Mouse (Mus musculus) frontal cortex, postnatal 36 days (tissue): Measurements from ENCODE around the gene Cic.

Source experiments
- DNase-seq, 2 experiments: peaks; one replicate each; pipeline ENCODE4 v3.0.0; 2022; ENCODE audit warnings: low spot score in 2 of 2

The Cic gene

DNA sequence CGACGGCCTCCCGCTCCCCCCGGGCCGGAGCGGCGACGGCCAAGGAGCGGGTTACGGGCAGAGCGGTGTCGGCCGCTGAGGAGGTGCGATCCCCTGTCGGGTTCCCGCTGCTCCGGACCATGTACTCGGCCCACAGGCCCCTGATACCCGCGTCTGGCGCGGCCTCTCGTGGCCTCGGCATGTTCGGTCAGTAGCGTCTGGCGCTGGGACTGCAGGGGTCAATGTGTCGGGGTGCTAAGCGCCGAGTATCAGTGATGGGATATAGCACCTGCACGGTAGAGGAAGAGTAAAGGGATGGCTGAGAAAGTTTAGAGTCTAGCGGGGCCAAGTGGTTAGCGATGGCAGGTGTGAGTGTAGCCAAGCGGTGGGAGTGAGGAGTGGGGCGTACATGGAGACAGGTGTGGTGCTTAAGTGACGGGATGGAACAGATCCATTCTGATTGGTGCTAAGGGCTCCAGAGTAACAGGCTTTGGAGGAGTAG is 15.3 kb downstream of the Cic start:
- DNase-seq: no peak

DNA sequence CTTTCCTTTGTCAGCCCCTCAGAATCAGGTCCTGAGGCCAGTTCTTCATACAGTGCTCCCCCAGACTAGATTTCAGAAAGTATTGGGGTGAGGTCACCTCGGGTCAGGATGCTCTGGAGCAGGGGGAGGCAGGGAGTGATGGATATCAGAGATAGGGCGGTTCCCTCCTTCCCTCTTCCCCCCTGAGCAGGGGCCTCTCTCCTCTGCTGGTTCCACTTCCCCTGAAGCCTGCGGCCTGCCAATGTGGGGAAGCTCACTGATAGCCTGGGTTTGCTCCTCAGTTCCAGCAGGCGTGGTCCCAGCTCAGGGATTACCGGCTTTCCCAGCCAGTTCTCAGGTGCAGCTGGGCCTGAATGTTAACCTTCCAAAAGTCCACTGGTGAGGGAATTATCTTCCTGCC is 16.1 kb downstream of the Cic start:
- DNase-seq: no peak

DNA sequence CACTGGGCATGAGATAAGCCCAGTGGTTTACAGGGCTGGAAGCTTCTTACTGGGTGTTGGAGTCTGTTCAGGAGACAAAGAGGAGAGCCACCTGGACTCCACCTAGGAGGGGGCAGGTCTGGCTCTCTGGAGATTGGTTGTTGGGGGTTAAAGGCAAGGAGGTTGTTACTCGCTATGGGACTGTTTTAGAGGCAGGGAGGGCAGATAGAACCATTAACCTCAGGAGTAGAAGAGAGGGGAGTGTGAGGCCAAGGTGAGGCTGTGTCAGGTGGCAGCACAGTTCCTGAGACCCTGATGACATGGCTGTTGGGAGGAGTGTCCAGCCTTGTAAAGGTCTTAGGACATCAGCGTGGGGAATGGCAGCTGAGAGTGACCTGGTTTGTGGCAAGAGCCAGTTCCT is 16.7 kb downstream of the Cic start:
- no peak for DNase-seq

DNA sequence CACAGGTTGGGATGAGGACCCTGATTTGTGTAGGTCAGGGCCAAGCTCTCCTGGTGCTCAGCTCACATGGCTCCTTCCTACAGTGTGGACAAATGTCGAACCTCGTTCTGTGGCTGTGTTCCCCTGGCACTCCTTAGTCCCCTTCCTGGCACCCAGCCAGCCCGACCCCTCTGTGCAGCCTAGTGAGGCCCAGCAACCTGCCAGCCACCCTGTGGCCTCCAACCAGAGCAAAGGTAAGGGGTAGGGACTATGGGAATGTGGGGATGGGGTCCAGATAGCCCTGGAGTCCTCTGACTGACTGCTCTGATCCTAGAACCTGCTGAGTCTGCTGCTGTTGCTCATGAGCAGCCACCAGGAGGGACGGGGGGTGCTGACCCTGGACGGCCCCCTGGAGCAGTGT is 17.3 kb downstream of the Cic start:
- DNase-seq: no peak

DNA sequence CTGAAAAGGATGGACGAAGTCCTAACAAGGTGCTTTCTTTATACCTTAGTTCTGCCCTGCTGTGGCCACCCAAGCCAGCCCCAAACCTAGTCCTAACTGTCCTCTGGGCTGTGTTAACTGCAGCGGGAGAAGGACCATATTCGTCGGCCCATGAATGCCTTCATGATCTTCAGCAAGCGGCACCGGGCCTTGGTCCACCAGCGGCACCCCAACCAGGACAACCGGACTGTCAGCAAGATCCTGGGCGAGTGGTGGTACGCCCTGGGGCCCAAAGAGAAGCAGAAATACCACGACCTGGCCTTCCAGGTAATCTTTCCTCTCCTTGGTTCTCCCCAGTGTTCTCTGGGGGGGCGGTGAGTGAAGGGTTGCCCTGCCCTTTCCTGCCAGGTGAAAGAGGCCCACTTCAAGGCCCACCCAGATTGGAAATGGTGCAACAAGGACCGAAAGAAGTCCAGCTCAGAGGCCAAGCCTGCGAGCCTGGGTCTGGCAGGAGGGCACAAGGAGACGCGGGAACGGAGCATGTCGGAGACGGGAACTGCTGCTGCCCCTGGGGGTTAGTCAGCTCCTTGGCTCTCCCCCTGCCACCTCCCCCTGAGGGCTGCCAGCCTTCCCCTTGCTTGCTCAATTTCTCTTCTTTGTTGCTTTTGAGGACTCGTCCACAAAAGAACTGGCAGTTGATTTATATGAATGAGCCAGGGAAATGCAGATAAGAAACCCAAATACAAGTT is 18.2 kb downstream of the Cic start:
- no peak for DNase-seq

DNA sequence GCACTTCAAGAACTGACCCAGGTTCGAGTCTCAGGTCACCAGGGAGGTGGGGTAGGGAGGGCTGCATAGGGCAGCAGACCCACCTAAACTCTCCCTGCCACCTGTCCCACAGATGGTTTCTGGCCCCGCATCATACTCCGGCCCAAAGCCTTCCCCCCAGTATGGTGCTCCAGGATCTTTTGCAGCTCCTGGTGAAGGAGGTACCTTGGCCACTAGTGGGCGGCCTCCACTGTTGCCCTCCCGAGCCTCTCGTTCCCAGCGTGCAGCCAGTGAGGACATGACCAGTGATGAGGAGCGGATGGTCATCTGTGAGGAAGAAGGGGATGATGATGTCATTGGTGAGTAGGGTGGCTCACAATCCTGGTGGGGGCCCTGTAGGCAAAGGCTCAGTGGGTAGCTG is 19.5 kb downstream of the Cic start:
- DNase-seq: no peak

DNA sequence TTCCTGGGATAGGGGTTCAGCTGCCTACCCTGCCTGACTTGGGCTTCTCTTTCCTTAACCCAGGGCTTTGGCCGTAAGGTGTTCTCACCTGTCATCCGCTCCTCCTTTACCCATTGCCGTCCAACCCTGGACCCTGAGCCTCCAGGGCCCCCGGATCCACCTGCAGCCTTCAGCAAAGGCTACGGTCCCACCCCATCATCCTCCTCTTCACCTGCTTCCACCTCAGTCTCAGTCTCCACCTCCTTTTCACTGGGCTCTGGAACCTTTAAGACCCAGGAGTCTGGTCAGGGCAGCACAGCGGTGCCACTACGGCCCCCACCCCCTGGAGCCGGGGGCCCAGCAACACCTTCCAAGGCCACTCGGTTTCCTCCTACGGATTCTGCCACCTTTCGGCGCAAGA is 20.5 kb downstream of the Cic start:
- DNase-seq: no peak

DNA sequence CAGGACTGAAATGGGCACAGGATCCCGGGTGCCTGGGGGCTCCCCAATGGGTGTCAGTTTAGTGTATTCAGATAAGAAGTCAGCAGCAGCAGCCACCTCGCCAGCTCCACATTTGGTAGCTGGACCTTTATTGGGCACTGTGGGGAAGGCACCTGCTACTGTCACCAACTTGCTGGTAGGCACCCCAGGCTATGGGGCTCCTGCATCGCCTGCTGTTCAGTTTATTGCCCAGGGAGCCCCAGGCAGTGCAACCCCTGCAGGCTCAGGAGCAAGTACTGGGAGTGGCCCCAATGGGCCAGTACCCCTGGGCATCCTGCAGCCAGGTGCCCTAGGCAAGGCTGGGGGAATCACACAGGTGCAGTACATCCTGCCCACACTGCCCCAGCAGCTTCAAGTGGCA is 21.2 kb downstream of the Cic start:
- DNase-seq: no peak

DNA sequence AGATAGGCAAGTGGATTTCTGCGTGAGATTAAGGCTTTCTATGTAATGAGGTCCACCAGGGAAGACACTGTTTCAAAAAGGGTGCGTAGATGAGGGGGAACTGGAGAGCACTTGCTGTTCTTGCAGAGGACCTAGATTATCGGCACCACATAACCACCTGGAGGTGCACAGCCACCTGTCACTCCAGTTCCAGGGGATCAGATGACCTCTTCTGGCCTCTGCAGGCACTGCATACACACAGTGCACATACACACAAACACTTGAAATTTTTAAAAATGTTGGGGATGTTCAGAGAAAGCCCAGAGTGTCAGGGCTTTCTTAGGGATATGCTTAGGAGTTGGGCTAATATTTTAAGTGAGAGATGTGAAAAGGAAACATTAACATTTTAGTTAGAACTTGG is 22.4 kb downstream of the Cic start:
- no peak for DNase-seq

DNA sequence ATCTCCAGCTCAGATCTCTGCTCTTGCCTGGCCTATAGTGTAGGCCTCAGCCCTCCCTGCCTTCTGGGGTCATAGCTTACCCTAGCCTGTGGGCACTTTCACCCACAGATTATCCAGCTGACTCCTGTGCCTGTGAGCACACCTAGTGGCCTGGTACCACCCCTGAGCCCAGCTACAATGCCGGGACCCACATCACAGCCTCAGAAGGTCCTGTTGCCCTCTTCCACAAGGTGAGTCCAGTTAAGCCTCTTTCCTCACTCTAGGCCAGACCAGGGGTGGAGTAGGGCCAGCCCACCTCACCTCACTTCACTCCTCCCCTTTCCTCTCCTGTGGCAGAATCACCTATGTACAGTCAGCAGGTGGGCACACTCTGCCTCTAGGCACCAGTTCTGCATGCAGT is 23.0 kb downstream of the Cic start:
- no peak for DNase-seq

DNA sequence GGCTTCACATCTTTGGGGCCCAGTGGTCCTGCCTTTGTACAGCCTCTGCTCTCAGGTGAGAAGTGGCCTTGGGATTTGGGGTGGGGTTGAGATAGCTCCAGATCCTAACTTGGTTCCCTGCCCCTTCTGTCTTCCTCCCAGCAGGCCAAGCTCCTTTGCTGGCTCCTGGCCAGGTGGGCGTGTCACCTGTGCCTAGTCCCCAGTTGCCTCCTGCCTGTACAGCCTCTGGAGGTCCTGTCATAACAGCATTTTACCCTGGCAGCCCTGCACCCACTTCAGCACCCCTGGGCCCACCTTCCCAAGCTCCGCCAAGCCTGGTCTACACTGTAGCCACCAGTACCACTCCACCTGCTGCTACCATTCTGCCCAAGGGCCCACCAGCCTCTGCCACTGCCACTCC is 23.4 kb downstream of the Cic start:
- DNase-seq: no peak

DNA sequence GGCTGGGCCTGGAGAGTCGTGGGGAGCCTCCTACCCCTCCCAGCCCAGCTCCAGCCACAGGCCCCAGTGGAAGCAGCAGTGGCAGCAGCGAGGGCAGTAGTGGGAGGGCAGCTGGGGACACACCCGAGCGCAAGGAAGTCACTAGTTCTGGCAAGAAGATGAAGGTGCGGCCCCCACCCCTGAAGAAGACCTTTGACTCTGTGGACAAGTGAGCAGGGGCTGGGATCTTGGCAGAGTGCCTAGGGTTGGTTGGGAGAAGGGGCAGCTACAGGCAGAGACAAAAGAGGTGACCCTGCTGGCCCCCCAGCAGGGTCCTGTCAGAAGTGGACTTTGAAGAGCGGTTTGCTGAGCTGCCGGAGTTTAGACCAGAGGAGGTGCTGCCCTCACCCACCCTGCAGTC is 24.6 kb downstream of the Cic start:
- DNase-seq: no peak

DNA sequence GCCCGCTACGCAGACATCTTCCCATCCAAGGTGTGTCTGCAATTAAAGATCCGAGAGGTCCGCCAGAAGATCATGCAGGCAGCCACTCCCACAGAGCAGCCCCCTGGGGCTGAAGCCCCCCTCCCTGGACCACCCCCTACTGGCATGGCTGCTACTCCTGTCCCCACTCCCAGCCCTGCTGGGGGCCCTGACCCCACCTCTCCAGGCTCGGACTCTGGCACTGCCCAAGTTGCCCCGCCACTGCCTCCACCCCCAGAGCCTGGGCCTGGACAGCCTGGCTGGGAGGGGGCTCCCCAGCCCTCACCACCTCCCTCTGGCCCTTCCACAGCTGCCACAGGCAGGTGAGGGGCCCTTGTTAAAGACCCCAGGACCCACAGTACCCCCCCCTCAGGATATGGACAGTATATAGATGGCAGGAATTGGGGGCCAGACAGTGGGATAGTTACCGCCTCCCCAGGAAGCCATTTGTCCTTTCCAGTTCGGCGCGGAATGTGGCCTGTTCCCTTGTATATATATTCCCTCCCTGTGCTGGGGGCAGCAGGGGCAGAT is 25.8 kb downstream of the Cic start:
- no peak for DNase-seq

DNA sequence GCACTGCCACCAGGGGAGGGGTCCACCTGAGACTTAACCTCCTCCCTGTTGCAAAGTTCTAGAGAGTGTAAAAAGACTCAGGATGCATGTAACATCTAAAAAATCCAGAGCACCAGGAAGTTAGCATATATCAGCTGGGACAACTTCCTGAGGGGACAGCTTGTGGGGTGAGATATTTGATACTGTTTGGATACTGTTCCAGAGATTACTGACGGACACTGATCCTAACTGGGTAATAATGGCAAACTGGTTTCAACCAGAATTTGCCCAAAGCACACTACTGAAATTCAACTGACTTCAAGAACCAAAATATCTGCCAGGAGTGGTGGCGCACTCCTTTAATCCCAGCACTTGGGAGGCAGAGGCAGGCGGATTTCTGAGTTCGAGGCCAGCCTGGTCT is 27.0 kb downstream of the Cic start:
- DNase-seq: no peak

DNA sequence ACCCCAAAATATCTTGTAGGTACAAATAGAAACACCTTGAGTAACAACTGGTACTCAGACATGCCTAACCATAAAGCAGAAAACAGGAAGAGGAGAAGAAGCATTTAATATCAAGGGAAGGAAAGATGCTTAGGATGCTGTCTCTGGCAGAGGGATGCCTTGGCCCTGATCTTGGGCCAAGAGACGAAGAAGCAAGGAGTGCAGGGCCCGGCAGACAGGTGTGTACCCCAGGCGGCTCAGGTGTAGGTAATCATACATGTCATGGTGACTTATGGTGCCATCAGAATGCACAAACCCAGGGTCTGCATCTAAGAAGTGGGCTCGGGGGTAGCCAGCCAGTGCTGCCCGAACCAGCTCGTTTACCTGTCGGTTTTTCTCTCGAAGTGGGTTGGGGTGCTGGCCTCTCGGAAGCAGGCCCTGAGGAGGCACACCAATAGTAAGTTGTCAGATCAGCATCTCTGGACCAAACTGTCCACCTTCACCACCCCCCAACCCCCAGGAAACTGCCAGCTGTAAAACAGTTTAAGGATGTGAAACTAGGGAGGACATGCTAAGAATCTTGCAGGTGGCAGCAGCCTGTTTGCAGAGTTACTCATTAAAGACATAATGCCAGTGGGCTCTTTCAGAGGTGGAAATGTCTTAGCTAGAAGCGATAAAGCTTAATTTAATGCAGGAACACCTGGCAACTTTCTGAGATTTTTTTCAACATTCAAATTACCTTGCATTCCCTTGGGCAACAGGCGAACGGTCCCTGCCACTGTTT is 27.6 kb downstream of the Cic start:
- DNase-seq: no peak

DNA sequence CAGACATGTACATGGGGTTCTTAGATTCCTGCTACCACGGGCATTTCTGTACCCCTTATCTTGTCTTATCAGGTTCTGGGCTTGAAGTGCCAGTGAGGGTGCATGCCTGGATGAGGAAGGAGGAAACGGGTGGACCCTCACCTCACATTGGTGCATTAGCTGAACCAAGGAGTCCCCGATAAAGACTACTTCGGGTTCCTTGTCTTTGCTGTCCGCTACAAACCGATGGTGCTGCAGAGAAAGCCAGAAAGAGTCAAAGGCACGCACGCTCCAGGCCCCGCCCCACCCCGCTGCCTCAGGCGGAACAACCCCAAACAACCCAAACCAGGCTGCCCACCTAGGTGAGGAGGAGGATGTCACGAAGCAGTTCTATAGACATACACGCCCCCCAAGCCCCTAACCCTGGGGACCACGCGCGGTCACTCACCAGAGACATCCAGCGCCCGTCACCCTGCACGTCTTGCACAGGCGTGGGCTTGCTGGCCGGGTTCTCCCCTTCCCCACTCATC is 29.5 kb downstream of the Cic start:
- DNase-seq: no peak

DNA sequence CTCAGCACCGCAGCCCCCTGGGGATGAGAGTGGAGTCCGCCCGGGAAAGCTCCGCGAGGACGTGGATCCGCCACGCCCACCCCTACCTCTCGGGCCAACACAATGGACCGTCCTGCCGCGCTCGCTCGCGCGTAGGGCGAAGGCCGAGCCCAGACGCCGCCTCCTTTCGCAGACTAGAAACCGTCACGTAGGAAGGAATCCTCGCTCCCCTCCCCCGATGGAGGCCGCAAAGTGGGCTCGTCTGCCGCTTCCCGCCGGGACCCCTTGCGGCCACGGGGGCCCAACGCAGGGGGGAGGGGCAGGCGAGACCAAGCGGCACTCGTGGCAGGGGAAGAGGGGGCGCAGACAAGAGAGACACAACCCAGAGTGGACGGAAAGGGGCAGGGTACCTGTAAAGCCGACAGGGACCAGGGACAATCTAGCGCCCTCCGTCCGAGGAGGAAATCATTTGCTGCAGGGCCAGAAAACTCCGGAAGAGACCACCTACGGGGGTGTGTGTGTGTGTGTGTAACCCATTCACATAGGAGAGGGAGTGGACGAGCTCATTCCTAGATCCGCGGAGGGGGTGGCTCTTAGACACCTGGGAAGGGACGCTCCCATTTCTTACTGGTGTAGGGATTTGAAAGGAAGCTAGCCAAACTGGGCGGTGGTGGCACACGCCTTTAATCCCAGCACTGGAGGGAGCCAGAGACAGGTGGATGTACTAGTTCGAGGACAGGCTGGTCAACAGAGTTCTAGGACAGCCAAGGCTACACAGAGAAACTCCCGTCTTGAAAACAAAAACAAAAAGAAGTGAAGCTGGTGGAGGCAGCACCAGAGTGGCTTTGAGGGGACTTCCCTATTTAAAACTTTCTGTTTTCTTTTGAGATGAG is 30.2 kb downstream of the Cic start, which contains the start of gene Pafah1b3:
TSS of gene Pafah1b3 (minus strand) at position 533 of the 872 bp plus-strand sequence.
- DNase-seq: peak; percentile 81 to 87

DNA sequence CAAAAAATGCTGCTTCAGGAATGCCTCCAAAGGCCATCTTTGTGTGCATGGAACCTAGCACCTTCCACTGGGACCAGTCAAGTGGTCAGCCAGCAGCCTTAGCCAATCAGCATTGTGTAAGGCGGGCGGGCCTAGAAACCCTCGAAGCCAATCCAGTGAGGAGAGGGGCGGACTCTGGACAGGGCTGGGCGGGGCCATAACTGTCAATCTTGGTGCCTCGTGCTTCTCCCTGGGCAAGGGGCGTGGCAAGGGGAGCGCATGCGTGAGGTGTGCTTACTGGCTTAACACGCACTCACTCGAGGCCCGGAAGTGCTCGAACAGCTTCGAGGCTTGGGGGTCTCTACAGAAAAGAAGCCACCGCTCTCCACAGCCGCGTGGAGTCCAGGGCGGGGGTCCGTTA is 33.6 kb downstream of the Cic start, which contains the start of gene Prr19:
TSS of gene Prr19 (plus strand) at position 349 of the 400 bp plus-strand sequence.
- no peak for DNase-seq

DNA sequence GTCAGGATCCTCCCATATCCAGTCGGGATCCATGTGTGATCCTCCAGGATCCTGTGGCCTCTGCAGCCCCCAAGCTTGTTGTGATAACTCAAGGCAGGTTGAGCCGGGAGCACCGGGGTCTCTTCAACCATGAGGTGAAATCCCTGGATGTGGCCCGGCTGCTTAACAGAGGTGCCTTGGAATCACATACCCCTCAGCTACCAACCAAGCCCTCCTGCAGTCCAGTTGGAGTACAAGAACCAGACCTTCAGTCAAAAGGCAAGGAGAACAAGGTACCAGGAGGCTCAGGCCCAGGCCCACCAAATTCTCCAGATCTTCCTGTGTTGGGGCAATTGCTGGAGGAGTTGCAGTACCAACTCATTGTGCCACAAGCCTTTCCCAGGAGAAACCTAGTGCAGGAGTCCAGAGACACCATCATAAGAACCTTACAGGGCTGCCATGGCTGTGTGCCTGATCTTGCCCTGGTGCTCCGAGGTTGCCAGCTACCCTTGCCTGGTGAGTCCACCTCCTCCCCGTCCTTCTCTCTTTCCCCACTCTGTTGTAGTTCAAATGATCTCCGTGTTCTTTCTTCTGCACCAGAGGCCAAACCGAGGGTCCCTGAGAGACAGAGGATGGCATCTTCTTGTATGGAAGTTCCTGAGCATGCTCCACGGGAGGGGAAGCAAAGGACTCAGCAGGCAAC is 35.6 kb downstream of the Cic start:
- DNase-seq: no peak

DNA sequence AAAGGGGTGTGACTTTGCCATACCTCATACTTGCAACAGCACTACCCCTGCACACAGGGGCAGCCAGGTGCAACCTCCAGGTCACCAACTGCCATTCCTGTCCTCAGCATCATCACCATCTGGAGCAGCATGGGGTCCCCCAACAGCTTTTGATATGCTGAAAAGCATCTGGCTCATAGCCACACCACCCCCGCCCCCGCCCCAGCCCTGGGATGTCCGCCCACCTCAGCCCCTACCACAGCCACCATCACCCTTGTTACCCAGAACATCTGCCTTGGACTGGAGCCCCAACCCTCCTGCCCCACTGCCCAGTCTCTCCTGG is 36.1 kb downstream of the Cic start:
- no peak for DNase-seq

DNA sequence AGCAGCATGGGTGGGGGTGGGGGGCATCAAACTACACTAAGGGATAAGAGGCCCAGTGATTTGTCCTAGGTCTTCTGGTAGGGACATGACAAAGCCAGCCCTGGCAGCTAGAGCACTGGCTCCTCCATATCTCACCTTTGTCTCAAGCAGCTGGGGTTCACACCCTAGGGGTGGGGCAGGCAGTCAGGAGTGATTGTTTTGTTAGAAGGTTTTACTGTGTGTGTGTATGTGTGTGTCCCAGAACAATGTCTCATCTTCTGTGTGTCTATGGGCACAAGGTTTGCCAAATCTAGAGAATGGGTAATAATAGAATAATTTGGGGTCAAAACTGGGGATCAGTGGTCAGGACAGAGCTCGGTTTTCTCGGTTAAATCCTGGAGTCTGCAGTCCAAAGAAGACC is 38.0 kb downstream of the Cic start:
- DNase-seq: no peak
